Mouse (Mus musculus) myocyte (in vitro differentiated cells): ENCODE measurements around the gene Ddx28.

Experiments
- CEBPB ChIP-seq: IDR thresholded peaks from 2 replicates; pipeline ENCODE4 v1.6.1; 2011; ENCODE audit warnings: mild to moderate bottlenecking, moderate library complexity; ENCODE audit not compliant: poor library complexity, insufficient read depth, severe bottlenecking
- E2F4 ChIP-seq: IDR thresholded peaks from one replicate; pipeline ENCODE4 v1.6.1; 2011; ENCODE audit warnings: mild to moderate bottlenecking, control low read depth, moderate library complexity; ENCODE audit not compliant: insufficient read depth
- MAX ChIP-seq: IDR thresholded peaks from one replicate; pipeline ENCODE4 v1.6.1; 2011; ENCODE audit warnings: low read depth, mild to moderate bottlenecking, control low read depth
- MYOG ChIP-seq, 3 experiments: IDR thresholded peaks; one replicate each; pipeline ENCODE4 v1.6.1; 2011; ENCODE audit warnings: control low read depth in 2 of 3, low read depth in 2 of 3, mild to moderate bottlenecking in 2 of 3; ENCODE audit not compliant: insufficient read length in 2 of 3, control insufficient read depth in 1 of 3, insufficient read depth in 1 of 3
- POLR2A ChIP-seq: IDR thresholded peaks from one replicate; pipeline ENCODE4 v1.6.1; 2011; ENCODE audit warnings: low read depth, mild to moderate bottlenecking, control low read depth, moderate library complexity; ENCODE audit not compliant: insufficient read length
- POLR2AphosphoS2 ChIP-seq: IDR thresholded peaks from one replicate; pipeline ENCODE4 v1.6.1; 2011; ENCODE audit warnings: low read depth, control low read depth; ENCODE audit not compliant: insufficient read length
- REST ChIP-seq: IDR thresholded peaks from one replicate; pipeline ENCODE4 v1.6.1; 2011; ENCODE audit warnings: mild to moderate bottlenecking, control low read depth, moderate library complexity; ENCODE audit not compliant: insufficient read depth, insufficient read length
- TCF12 ChIP-seq: IDR thresholded peaks from one replicate; pipeline ENCODE4 v1.6.1; 2011; ENCODE audit warnings: mild to moderate bottlenecking, control low read depth; ENCODE audit not compliant: poor library complexity, insufficient read depth, severe bottlenecking
- TCF3 ChIP-seq: IDR thresholded peaks from one replicate; pipeline ENCODE4 v1.6.1; 2011; ENCODE audit warnings: low read depth, control low read depth; ENCODE audit not compliant: insufficient read length
- USF1 ChIP-seq: IDR thresholded peaks from one replicate; pipeline ENCODE4 v1.6.1; 2011; ENCODE audit warnings: low read depth, mild to moderate bottlenecking, control low read depth, moderate library complexity

DNA sequence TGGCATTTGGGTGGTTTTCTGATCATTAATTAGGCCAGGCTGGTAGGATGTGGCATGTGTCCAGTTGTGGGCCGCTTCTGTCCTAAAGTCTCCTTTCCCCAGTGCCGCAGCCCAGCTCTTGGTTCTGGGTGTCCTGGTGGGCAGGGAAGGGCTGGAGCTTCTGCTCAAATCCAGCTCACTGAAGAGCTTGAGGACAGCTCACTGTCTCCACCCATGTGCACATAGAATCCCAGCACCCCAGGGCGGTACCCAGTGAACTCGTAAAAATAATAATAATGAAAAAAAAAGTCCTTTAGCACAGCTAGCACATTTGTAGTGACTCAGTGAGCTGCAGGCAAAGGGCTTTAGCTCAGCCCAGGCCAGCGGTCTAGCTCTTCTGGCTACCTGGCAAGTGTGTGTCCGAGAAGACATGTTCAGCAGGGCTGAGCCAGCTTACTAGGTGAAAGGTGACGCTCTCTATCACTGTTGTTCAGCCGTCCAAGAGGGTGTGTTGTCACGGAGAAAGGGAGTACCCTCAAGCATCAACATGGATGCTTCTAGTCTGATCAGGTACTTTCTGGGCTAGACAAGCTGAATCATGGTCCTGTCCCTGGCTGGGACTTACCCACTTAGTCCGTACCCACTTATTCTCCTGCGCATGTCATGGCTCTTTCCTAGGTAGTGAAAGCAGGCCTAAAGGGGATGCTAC lies 35.3 kb upstream of the Ddx28 start:
- TF ChIP-seq USF1 (no peak), POLR2A (no peak), MYOG (IDR thresholded peaks at IDR 0.05; ENCODE audit: control insufficient read depth in 1 of 3, insufficient read depth in 1 of 3, insufficient read length in 2 of 3, low read depth in 2 of 3) (no peak), MAX (no peak), TCF3 (no peak), E2F4 (no peak), TCF12 (no peak), POLR2AphosphoS2 (no peak), REST (no peak), CEBPB (no peak)
